Mouse (Mus musculus): Measurements from ENCODE around the gene Yipf3.

Yipf3 gene

DNA sequence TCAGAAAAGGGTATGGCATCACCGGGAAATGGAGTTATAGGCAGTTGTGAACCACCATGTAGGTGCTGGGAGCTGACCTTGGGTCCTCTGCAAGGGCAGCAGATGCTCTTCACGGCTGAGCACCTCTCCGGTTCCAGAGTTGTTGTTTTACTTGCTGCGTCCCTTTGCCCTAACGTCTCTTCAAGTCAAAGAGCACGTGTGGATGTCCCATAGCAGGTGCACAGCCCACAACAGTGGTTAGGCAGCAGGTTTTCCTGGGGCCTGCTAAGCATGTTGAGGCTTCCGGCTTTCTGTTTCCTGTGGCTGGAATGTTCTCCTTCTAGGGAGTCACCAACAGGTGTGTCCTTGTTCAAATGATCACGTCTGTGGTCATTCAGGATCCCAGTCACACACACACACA lies 36.0 kb downstream of the Yipf3 start:
- no peak for DNase-seq (ENCODE audit: low read depth, low spot score)

DNA sequence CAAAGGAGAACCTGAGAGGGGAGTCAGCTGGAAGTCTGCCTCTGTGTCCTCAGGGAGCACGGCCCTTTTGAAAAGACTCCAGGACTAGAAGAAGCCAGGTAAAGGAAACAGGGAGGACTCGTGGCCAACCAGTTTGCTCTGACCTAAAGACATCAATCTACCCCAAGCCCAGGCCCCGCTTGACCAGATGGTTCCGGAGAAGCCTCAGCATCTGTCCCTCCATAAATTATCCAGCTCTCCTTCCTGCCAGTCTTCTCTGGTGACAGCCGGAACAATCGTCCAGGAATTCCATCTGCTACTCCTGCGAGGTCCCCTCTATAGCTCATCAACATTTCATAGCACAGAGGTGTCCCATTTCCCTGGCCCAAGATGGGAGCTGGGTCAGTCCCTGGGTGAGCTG lies 36.8 kb downstream of the Yipf3 start:
- no peak for DNase-seq (ENCODE audit: low read depth, low spot score)

DNA sequence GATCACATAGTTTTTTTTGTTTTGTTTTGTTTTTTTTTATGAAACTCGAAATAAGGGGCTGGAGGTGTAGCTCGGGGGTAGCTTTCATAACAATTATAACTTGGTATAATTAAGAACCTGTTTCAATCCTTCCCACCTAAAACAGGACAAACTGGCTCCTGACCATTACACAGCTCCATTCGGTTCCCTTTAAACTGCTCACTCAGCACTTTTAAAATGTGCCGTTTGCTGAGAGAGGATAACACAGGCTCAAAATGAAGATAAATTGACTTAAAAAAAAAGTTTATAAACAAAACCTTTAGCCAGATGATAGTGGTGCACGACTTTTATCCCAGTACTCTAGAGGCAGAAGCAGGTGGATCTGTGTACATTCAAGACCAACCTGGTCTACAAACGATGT lies 37.5 kb downstream of the Yipf3 start:
- DNase-seq (ENCODE audit: low read depth, low spot score): no peak

DNA sequence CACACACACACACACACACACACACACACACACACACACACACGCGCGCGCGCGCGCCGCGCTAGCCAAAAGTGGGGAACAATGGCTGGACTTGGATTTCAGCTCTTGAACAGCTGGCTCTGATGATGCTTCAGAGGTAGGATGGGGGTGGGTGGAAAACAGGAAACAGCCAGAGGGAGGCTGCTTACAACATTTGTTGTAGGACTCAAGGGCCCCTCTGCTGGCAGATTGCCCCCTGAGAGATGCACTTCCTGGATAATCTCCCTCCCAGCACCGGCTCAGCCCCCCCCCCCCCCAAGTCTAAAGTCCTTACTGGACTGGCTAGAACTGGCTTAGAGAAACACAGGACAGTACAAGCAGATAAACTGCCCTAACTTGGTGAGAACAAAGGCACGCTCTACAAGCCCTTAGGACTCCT lies 39.8 kb downstream of the Yipf3 start:
- no peak for DNase-seq (ENCODE audit: low read depth, low spot score)

DNA sequence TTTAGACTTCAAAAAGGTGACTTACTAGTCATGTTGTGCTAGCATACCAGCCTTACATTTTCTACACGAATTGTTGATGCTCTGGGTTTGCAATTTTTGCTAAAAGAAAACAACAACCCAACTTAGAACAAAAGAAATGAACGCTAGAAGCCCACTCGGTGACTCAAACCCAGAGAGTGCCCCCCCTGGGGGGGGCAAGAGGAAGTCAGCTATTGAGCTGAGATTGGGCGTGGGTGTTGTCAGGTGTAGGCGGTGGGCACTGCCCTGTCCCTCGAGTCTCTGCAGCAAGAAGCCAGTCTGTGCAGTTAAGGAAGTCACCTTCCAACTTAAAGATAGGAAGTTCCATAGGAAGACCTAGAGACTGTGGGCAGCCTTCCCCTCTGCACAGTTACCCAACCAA lies 48.7 kb downstream of the Yipf3 start:
- no peak for DNase-seq (ENCODE audit: low read depth, low spot score)

DNA sequence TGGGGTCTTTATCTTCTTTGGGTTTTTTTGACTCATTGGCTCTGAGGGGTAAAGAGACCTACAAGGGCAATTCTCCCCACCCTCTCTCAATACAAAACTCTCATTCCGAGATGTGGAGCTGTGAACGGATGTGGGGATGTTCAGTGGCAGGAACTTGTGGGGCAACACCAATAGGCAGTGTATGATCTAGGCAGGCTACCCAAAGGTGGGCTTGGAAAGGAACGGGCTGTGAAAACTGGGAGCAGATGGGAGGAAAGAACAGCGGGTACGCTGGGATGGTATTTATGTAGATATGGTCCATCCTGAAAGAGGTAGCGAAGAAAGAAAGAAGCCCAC lies 49.1 kb downstream of the Yipf3 start:
- DNase-seq (ENCODE audit: low read depth, low spot score): no peak

DNA sequence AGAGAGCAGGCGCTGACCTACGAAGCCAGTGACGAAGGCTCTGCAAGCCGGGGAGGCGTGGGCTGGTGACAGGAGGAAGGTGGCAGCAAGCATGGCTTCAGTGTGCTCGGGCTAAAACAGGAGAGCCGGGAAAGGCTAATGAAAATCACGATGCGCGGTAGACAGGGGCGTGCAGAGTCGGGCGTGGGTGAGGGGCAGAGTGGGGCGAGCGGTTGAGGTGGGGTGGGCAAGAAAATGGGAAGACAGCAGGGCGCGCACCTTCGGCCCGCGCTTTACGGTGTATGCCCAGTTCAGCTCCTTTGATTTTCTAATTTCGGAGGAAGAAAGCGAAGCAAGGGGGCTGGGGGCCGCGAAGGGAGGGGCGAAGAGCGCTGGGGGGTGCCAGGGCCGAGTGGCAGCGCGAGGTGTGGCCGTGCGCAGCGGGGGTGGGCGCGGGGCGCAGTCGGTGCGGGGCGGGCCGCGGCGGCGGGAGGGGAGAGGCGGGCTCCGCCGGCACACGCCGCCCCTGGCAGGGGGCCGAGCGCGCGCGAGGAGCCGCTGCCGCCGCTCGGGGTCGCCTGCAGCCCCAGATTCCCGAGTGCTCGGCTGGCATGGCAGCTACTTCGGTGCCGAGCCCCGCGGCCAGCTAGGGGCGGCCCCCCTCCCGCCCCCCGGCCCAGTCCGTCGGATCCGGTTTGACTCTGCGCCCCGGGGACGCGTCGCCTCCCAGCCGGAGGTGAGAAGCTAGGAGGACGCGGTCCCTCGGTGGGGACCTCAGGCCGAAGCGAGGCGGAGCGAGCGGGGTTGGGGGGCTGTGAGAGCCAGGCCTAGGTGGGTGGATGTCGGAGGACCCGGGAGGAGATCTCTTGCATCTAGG lies 49.7 kb downstream of the Yipf3 start, which contains the start of gene Dlk2:
Dlk2 (plus strand) TSS at position 58 of the 856 bp plus-strand sequence.
- DNase-seq (ENCODE audit: low read depth, low spot score): no peak

DNA sequence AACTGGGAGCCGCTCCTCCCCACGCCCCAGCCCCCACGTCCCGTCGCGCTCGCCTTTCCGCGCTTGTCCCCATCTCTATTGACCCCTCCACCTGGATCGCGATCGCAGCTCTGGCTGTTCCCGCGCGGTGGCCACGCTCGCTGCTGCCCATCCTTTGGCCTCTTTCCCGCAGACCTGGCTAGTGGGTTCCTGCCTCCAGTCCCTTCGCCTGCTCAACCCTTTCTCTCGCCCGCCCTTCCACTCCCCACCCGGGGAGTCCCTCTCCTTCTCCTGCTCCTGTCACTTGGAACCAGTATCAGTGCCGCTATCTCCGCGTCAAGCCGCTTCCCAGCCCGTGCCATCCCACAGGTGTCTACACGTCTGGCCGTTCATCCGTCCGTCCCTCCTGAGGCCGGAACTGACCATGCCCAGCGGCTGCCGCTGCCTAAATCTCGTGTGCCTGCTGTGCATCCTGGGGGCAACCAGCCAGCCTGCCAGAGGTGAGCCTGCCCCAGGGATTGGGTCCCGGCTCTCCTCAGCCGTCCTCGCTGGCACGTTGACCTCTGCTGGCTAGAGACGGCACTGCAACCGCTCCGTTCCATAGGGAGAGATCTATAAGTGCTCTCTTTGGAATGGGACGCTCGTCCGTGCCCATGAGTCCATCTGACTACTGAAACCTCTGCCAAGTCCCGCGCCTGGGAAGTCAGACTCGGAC lies 50.5 kb downstream of the Yipf3 start:
- DNase-seq (ENCODE audit: low read depth, low spot score): peak; percentile 76

DNA sequence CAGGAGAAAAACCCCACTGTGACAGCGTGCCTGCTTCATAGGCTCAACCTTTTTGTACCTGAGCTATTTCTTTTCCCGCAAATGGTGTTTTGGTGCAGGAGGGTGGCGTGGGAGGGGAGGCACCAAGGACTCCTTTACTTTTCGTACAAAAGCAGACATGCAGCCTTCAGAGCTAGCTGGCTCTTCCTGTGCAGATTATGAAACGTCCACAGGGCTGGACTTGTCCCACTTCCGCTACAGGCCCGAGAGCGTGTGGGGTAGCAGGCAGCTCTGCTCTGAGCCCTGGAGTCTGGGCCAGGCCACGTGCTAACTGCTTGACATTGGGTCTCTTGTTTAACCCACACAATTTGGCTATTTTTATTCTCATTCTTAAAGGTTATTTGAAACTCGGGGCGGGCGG lies 54.0 kb downstream of the Yipf3 start:
- no peak for DNase-seq (ENCODE audit: low read depth, low spot score)

Data from embryo, embryonic 11.5 days (tissue).